Mouse (Mus musculus) testis, adult 2 months (tissue): ENCODE measurements around the gene Zcchc24. TPM values are rescaled to one million over a fixed set of nuclear protein-coding genes. Genes with fewer than 3 reads are reported as not detected.

ENCODE experiments used
- H3K27ac ChIP-seq: fragments of 200-500 bp; 2 replicates; pipeline ENCODE4 v1.5.1; 2012; ENCODE audit warnings: low read depth, low read length; ENCODE audit not compliant: control insufficient read depth, insufficient read depth
- H3K27me3 ChIP-seq: fragments of 200-500 bp; 2 replicates; pipeline ENCODE4 v1.6.1; 2012; ENCODE audit warnings: mild to moderate bottlenecking, low read length, moderate library complexity; ENCODE audit not compliant: control insufficient read depth, insufficient read depth
- H3K36me3 ChIP-seq: fragments of 200-500 bp; 2 replicates; pipeline ENCODE4 v1.6.1; 2012; ENCODE audit warnings: mild to moderate bottlenecking, low read length; ENCODE audit not compliant: control insufficient read depth, insufficient read depth
- H3K4me1 ChIP-seq: fragments of 200-500 bp; 2 replicates; pipeline ENCODE4 v1.6.1; 2012; ENCODE audit warnings: low read length; ENCODE audit not compliant: control insufficient read depth, insufficient read depth
- H3K4me3 ChIP-seq: fragments of 200-500 bp; 2 replicates; pipeline ENCODE4 v1.5.1; 2012; ENCODE audit warnings: low read depth, mild to moderate bottlenecking, low read length, moderate library complexity, mixed read lengths; ENCODE audit not compliant: control insufficient read depth
- CTCF ChIP-seq: fragments of 200-500 bp; IDR thresholded peaks from 2 replicates; pipeline ENCODE4 v1.5.1; 2012; ENCODE audit warnings: low read depth, mild to moderate bottlenecking, inconsistent platforms, low read length, moderate library complexity; ENCODE audit not compliant: control insufficient read depth, insufficient read depth, insufficient replicate concordance
- POLR2A ChIP-seq: fragments of 200-500 bp; IDR thresholded peaks from 2 replicates; pipeline ENCODE4 v1.6.1; 2012; ENCODE audit warnings: low read depth, mild to moderate bottlenecking, inconsistent platforms, low read length, moderate library complexity; ENCODE audit not compliant: control insufficient read depth
- polyA plus RNA-seq: library from polyadenylated mRNA; depleted of rRNA; stranded (reverse); fragments of >200 nt; gene quantifications from 2 replicates; pipeline ENCODE4 v1.2.3, GENCODE M21; 2012

The Zcchc24 gene
- polyA plus RNA-seq, 1 experiment, result 2.7 TPM

DNA sequence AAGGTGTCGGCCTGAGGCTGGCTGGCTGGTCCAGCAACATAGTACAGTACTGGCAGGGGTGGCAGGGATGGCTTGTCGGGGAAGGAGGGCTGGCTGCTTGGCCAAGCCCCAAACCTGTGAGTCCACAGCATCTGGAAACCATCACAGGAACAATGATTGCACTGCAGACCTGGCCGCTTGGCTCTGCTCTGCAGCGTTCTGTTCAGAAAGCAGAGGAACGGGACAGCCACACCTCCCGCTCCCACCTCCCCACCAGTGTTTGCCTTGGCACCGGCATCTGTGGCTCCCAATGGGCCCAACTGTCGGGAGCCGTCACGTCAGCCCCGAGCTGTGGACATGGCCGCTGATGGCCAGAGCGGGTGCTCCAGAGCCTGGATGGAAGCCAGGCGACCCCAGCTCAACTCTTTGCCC, 30.2 kb downstream of the Zcchc24 start:
- no peak overlapping the region for H3K4me3 ChIP-seq
- H3K36me3 ChIP-seq, result no peaks in the 10 kb centered on the region
- H3K4me1 ChIP-seq, result peaks cover 17% of the 10 kb centered on the region
- H3K27ac ChIP-seq, result no peak overlapping the region
- TF ChIP-seq CTCF, result no peak
- no peak for TF ChIP-seq POLR2A
- no peaks in the 10 kb centered on the region for H3K27me3 ChIP-seq

GRCm38 (mm10) chr14:25736589-25736988, 32.2 kb downstream of the Zcchc24 start:
- H3K27ac ChIP-seq, result no peak overlapping the region
- no peak for TF ChIP-seq POLR2A
- no peak for TF ChIP-seq CTCF
- no peak overlapping the region for H3K4me3 ChIP-seq
- H3K4me1 ChIP-seq, result peaks cover 17% of the 10 kb centered on the region
- H3K27me3 ChIP-seq, result no peaks in the 10 kb centered on the region
- H3K36me3 ChIP-seq, result no peaks in the 10 kb centered on the region

DNA sequence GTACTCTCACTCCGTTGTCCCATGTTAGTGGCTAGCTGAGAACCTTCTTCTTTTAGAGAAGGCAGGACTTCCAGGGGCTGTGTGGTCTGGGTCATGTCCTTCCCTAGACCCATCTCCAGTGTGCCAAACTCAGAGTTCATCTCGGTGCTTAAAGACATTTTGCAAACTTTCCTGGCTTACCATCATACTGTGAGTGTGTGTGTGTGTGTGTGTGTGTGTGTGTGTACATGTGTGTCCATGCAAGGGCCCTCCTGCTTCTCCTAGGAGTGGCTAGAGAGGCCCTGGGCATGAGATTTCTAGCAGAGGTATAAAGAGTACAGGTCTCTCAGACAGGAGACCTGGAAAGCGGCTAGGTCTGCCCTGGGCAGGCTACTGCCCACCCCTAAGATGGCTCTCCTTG, 32.7 kb downstream of the Zcchc24 start:
- Histone ChIP-seq H3K27ac (no peak overlapping the region), H3K36me3 (no peaks in the 10 kb centered on the region), H3K27me3 (no peaks in the 10 kb centered on the region), H3K4me3 (no peak overlapping the region), H3K4me1 (peaks cover 17% of the 10 kb centered on the region)
- TF ChIP-seq CTCF, result no peak
- no peak for TF ChIP-seq POLR2A

DNA sequence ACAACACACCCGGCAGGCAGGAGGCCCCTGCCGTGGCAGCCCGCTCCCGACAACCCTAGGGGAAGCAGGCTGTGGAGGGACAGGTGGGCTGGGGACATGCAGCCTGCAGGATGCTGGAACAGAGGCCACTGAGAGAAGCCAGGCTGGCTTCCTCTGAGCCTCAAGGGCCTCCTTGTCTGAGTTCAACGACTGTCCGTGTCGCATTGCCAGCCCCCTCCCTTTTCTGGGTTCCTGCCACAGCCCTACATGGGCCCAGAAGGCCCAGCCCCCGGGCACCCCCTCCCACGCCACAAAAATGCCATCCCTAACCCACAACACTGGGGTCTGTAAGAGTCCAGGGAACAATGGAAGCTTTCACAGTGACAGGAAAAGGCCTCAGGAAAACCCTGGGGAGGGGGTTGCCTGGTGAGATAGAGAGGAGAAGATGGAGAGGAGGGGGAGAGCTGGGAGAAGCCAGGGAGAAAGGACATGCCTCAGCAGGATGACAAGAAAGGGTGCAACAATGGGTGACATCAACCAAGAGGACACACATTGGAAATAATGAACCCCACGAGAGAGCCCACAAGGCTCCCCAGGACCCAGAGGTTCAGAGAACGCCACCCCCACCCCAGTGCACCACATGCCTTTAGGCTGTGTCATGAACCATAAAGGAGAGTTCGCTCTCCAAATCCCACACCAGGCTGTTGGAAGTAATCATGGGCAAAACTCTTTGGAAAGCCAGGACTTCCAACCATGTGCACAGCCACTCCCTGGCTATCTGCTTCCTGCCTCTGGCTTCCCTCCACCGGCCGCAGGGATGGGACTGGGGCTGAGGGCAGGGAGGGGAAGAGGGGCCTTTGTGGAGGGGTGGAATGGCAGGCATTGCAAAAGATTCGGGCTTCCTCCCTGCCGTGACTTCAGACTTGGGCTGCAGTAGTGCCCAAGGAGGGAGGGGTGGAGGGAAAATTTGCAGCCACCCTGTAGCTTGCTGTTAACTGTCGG, 33.8 kb downstream of the Zcchc24 start:
- H3K27me3 ChIP-seq, result no peaks in the 10 kb centered on the region
- H3K36me3 ChIP-seq, result no peaks in the 10 kb centered on the region
- no peak overlapping the region; the same call in 1 of the 2 replicates for H3K27ac ChIP-seq
- H3K4me3 ChIP-seq, result no peak overlapping the region
- TF ChIP-seq CTCF (no peak), POLR2A (no peak)
- peaks cover 17% of the 10 kb centered on the region for H3K4me1 ChIP-seq

DNA sequence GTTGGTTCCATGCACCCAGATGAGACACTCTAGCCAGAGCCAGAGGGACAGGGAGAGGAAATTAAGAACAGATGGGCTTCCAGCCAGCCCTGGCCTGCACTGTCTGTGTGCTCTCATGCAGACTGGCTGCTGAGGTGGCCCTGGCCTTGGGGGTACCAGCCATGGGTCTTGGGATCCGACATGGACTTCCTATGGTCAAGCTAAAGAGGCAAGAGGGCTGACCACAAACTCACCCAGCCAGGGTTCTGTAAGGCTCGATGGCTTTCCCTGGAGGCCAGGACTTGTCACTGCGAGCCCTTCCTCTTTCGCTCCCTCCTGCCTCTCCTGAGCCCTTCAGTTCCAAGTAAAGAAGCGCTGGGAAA, 41.7 kb downstream of the Zcchc24 start:
- H3K36me3 ChIP-seq, result no peaks in the 10 kb centered on the region
- no peaks in the 10 kb centered on the region for H3K27me3 ChIP-seq
- no peak overlapping the region for H3K27ac ChIP-seq
- TF ChIP-seq POLR2A, result no peak
- no peak for TF ChIP-seq CTCF
- H3K4me1 ChIP-seq, result peaks cover 2% of the 10 kb centered on the region; the same call in 1 of the 2 replicates
- no peak overlapping the region for H3K4me3 ChIP-seq

DNA sequence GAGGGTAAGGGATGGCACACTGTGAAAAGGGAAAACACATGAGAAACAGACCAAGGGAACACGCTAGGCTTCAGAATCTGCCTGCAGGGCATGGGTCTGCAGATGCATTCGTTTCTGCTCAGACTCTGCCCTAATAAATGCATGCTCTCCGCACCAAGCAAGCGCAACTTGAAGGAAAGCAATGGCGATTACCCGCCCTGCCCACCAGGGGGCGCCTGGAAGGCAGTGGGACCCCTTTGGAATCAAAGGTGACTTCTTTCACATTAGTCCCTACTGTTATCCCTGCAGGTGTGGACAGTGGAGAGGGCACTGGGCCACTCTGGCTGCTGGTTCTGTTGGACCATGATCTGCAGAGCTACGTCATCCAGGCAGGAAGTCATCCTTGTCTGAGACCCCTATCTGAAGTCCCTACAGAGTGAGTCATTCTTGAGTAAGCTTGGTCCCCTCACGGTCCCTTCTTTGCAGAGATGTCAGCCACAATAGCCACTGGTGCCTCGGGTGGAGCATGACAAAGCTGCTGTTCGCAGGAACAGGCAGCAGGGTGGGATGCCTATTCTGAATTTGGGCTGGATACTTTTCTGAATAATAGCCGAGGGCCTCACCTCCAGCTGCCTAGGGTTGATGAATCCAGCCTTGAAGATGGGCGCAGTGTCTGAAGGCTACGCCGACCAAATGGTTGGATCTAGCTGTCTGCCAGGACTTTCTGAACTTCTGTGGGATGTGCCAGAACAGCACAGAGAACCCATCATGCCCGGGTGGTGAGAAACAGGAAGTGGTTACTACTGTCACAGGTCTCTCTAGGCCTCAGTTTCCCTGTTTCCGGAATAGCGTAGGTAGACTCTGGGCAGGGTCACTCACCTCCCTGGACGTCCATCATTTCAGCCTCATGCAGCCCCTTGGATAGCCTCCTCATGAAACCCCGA, 42.4 kb downstream of the Zcchc24 start:
- TF ChIP-seq POLR2A, result no peak
- peak; percentile 87 for TF ChIP-seq CTCF
- H3K27ac ChIP-seq, result no peak overlapping the region

GRCm38 (mm10) chr14:25725690-25726089, 43.1 kb downstream of the Zcchc24 start:
- no peak overlapping the region for H3K4me3 ChIP-seq
- no peaks in the 10 kb centered on the region for H3K36me3 ChIP-seq
- TF ChIP-seq CTCF, result 0 out of 2 replicates have a peak, but pooled peaks have one; percentile 6
- no peak for TF ChIP-seq POLR2A
- H3K27ac ChIP-seq, result no peak overlapping the region
- no peaks in the 10 kb centered on the region for H3K27me3 ChIP-seq
- H3K4me1 ChIP-seq, result peaks cover 2% of the 10 kb centered on the region; the same call in 1 of the 2 replicates

More for the DNA sequence above, 42.4 kb downstream of the Zcchc24 start:
- no peak overlapping the region for H3K4me3 ChIP-seq
- peaks cover 2% of the 10 kb centered on the region; the same call in 1 of the 2 replicates for H3K4me1 ChIP-seq
- no peaks in the 10 kb centered on the region for H3K27me3 ChIP-seq
- H3K36me3 ChIP-seq, result no peaks in the 10 kb centered on the region
